Mouse (Mus musculus) heart, postnatal 10 days (tissue): ENCODE measurements at regions not wholly inside any gene's neighbourhood (a gene's known extent, or its start where the extent isn't known, plus 50 kb on each side); places are given as distances from the start of the nearest gene placed in this dataset.

Experiments
- DNase-seq, 2 experiments: peaks; one replicate each; pipeline ENCODE4 v3.0.0; 2021
- intact Hi-C: fragments of 180-260 bp; cut with DNase I; formaldehyde crosslinking; loops from one replicate; pipeline ENCODE4 v1.15.1; 2025

- DNase-seq: peak; percentile 7 to 8
- intact Hi-C loops: no loop called here
Measured at GRCm38 (mm10) chrX:145758406-145758805, 253.4 kb upstream of the Amot start.

- intact Hi-C loops: no loop called here
- no peak for DNase-seq
Measured at GRCm38 (mm10) chrX:145753427-145753826, 248.4 kb upstream of the Amot start.
